Mouse (Mus musculus): ENCODE data around the gene Zfp575.

Zfp575 gene

DNA sequence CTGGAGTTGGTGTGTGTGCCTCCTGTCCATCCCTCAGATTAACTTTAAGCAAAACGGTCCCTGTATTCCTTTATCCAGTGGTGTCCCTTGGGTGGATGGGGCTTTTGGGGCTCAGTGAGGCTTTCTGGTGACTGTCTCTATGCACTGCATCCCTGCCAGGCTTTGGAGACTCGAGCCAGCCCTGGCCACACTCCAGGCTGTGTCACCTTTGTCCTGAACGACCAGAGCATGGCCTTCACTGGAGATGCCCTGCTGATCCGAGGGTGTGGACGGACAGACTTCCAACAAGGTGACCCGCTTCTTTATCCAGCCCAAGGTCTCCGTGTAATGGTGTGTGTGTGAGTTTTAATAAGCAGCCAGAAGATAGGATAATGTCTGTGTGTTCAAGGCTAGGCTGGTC is 18.6 kb upstream of the Zfp575 start:
- intact Hi-C loops (cut with DNase I), result loop anchor here (10.0 kb wide), 1 partner anchor 1019 kb away; the partner anchor contains the start of gene B3gnt8

DNA sequence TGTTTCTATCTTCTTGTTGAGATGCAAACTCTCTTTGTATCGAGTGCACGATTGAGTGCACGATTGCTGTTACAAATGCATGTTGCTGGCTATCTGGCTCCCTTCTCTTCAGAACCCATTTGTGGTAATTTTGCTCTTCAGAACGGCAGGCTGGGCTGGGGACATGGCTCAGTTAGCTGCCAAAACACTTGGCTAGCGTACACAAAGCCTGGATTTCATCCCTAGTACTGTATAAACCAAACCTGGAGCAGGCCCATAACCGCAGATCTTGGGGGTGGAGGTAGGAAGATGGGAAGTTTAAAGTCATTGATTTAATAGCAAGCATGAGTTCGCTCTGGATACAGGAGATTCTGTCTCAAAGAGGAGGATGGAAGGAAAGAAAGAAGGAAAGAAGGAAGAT is 18.1 kb upstream of the Zfp575 start:
- intact Hi-C loops (cut with DNase I), result loop anchor here (10.0 kb wide), 1 partner anchor 1019 kb away; the partner anchor contains the start of gene B3gnt8

DNA sequence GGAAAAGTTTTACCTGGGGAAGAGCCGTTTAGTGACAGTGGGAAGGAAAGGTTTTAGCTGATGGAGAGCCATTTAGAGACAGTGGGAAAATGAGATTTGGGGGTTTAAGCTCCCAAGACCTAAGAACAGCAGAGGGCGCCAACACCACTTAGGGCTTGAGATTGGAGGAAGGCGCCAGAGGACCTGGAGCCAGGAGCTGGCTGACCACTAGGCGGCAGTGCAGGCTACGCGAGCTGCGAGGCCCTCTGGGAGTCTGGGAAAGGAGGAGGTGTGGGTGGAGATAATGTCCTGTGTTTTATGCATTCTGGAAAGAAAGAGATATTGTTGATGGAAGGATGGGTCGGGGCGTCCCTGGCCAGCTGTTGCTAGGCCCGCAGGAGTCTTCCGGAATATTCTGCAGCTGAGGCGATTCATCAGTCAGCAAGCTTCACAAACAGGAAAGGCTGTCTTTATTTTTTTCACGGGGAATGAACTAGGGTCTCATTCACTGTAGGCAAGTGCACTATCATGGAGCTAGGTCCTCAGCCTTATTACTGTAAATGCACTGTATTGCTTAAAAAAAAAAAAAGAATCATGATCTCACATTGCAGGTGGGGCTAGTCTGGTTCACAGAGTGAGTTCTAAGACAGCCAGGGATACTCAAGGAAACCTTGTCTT is 13.6 kb upstream of the Zfp575 start:
- intact Hi-C loops (cut with DNase I), result loop anchor here (2.0 to 10.0 kb wide), 2 partner anchors 54 to 1024 kb away; partner anchors contain the start of gene B3gnt8

DNA sequence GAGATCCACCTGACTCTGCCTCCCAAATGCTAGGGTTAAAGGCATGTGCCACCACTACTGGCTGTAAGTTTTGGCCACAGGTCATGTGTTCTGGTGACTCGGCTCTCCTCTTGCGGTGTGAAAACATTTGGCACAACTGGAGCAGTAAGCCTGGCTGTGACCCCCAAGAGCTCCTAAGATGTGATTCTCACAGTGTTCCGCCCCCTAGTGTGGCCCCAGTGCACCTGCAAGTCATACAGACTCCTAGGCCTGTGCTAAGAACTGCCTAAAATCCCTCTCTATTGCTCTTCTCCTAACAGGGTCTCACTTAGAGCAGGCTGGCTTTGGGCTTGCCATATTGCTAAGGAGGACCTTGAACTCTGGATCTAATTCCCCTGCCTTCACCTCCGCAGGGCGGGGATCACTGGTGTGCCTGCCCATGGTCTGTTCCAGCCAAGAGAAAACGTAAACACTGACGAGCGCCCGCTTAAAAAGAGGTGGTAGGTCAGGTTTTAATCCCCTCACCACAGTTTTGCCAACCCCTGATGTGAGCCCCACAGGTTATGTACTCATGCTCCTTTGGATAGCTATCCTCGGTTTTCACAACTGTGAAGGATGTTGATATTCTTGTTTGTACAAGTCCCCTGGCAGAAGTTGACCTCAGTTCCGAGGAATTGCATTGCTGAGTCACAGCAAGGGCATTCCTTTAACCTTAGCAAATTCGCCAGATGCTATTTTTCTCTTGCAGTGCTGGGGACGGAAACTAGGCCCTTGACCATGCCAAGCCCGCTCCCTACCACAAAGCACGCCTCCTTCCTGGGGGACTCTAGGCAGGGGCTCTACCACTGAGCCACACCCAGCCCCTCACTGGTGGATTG is 12.0 kb upstream of the Zfp575 start:
- intact Hi-C loops (cut with DNase I), result loop anchor here (2.0 to 10.0 kb wide), 2 partner anchors 55 to 1025 kb away; partner anchors contain the start of gene B3gnt8

DNA sequence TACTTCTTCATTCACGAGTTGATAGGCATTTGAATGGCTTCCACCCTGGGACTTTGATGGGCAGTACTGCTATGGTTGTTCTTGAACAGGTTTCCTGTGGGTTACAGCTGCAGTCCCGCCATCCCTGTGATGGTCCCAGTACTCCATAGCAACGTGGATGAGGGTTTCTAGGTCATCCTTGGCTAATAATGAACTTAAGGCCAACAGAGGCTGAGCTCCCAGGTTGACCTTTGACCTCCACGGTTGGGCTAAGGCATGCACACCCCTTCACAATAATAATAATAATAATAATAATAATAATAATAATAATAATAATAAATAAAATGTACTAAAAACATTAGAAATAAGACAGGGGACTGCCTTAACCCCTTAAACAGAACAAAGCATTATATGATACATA is 10.7 kb upstream of the Zfp575 start:
- intact Hi-C loops (cut with DNase I), result no loop called here

DNA sequence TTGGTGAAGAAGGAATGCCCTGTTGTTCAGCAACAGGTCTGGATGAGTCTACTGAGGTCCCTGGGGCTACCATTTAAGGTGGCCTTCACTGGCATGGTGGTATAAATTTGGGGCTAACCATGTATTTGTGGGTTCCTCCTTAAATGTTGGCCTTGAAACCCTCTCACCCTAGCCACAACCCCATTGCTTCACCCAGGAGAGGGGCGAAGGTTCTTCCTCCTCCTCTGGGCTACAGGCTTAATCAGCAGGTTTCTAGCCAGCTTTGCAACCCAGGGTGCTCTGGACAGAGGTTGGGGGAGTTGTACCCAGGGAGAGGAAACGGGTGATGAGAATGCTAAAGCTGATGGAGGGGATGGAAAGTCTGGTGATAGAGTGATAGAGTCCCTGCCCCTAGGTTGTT is 8.0 kb upstream of the Zfp575 start:
- intact Hi-C loops (cut with DNase I), result no loop called here

DNA sequence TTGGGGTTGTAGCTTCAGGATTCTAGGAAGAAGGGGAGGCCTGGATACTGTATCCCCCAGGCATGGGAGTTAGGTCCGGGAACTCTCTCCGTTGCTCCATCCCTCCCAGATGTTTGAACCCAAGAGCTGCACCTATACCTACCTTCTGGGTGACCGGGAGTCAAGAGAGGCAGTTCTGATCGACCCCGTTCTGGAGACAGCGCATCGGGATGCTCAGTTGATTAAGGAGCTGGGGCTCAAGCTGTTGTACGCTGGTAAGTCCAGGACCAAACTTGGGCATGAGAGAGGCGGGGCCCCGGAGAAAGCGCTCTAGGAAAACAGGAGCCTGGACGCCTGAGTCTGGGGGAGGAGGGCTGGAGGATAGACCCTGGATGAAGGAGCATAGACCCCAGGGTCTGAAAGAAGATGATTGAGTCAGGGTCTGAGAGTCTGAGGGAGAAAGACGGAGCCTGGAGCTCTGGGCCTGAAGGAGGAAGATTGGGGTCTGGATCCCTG is 6.9 kb upstream of the Zfp575 start:
- intact Hi-C loops (cut with DNase I), result no loop called here

DNA sequence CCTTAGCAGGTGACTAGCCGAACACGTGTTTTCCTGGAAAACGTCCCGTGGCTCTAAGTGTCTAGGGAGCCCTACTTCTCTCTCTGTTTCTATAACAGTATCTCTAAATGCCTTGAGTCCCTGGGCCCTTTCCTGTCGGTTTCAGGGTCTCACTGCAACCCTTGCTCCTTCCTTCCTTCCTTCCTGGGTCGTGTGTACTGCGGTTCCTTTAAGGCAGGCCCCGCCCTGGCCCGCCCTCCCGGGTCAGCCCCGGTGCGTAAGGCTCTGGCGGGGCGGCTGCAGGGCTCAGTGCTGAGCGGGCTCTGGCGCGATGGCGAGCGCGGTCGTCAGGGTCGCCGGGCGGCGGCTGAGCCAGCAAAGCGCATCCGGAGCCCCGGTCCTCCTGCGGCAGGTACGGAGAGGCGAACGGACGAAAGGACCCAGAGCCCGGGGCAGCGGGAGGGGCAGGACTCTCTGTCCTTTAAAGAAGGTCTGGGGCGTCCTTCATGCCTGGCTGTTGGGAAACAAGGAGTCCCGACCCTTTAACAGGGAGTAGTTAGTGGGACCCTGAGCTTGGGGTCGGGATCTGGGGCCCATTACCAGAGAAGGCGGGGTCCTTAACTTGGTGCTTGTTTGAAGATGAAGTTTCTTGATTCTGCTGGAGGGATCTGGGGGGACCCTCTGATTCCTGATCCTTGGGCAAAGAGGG is 6.3 kb upstream of the Zfp575 start:
- intact Hi-C loops (cut with DNase I), result loop anchor here (2.0 kb wide), 1 partner anchor 23 kb away; no protein-coding TSS in a partner anchor

DNA sequence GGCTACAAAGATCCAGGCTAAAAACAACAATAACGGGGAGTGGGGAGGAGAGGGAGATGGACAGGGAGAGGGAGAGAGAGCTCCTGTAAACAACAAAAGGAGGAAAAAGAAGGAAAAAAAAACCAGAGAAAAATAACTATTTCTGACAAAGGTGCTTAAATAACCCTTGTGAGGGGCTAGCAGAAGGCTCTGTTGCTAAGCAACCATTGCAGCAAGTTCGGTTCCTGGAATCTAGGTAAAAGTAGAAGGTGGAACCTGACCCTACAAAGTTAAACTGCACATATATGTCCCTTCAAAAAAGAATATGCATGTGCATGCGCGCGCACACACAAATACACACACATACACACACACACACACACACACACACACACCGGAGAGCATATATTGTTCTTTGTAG is 5.3 kb upstream of the Zfp575 start:
- intact Hi-C loops (cut with DNase I), result loop anchor here (2.0 kb wide), 1 partner anchor 22 kb away; no protein-coding TSS in a partner anchor

DNA sequence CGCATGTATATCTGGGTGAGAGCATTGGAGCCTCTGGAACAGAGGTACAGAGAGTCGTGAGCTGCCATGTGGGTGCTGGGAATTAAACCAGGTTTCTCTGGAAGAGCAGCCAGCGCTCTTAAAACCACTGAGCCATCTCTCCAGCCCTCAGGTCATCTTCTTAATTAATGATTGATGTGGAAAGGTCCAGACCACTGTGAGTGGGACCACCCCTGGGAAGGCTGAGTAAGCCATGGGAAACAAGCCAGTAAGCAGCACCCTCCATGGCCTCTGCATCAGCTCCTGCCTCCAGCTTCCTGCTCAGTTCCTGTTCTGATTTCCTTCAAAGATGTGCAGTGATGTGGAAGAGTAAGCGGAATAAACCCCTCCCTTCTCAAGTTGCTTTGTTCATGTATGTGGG is 4.7 kb upstream of the Zfp575 start:
- intact Hi-C loops (cut with DNase I), result loop anchor here (2.0 kb wide), 1 partner anchor 21 kb away; no protein-coding TSS in a partner anchor

DNA sequence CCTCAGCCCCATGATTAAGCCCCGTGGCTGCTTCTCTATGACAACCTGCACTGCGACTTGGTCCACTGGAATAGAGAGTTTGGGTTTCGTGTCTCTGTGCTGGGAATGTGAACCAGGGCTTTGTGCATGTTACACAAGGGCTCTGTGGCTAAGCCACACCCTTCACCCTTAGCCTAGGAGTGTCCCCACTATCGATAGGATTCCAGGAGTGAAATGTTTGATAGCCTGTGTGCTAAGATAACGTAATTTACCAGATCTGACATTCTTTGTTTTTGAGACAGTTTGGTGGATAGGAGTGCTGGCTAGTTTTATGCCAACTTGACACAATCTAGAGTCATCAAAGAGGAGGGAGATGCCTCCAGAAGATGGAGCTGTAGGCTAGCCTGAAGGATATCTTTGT is 4.3 kb upstream of the Zfp575 start:
- intact Hi-C loops (cut with DNase I), result loop anchor here (2.0 kb wide), 1 partner anchor 21 kb away; no protein-coding TSS in a partner anchor

DNA sequence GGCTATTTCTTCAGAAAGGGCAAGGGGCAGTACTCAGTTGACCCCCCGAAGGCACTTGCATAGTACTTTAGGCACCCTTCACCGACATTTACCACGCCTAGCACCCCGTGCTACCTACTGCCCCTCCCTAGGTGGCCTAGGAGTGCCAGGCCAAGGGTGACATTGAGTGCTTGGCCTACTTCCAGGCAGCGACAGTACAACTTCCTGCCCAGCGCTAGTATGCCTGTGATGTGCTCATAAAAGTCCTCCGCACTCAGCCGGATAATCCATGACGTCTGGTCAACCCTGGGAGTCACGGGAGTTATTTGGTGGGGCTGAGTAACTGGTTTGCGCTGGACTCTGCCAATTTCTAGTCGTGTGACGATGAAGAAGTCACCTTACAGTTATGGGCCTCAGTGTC is 895 bp upstream of the Zfp575 start:
- intact Hi-C loops (cut with DNase I), result no loop called here

DNA sequence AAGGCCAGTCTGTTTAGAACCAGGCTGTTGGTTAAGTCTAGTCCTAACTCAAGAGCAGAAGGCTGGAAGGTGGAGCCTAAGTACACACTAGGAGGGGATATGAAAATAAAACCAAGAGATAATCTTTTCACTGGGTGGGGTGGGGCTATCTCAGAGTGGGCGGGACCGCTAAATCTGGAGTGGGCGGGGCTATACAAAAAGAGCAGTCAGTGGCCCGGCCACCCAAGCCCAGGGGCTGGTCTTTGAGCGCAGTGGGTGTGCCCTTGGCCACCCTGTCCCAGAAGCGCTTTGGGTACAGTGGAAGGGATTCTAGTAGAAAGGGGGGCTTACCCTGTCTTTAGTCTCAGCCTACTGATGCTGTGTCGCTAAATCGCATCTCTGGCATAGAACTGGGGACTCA is 613 bp downstream of the Zfp575 start:
- intact Hi-C loops (cut with DNase I), result no loop called here

DNA sequence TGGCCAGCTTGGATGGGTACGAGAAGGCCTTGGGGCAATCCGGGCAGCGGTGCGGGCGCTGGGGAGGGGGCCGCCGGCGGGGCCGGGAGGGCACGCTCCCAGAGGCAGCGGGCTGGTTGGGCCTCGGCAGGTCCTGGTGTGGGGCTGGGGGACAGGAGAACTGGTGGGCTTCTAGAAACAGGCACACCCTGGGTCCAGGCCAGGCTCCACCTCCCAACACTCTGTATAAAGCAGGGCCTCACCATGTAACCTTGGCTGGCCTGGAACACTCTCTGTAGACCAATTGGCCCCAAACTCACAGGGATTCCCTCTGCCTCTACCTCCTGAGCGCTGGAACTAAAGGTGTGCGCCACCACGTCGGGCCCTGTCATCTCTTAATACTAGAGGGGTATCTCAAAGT is 1.4 kb downstream of the Zfp575 start:
- intact Hi-C loops (cut with DNase I), result no loop called here

DNA sequence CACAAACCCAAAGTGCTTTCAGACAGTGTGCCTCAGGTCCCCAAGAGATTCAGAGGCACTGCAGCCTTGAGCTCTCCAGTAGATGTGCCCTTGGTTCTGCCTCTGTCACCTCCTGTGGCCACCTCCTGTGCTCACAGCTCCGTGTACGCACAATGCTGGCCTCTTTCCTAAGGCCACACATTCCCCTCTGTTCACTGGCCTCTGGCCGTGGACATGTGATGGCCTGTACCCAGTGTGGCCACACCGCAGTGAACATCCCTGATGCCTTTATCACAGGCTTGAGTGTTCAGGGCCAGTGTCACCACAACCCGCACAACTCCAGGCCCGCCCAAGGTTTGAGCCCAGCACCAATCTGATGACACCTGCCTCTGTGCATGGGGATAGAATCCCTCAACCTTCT is 2.6 kb downstream of the Zfp575 start:
- intact Hi-C loops (cut with DNase I), result no loop called here

DNA sequence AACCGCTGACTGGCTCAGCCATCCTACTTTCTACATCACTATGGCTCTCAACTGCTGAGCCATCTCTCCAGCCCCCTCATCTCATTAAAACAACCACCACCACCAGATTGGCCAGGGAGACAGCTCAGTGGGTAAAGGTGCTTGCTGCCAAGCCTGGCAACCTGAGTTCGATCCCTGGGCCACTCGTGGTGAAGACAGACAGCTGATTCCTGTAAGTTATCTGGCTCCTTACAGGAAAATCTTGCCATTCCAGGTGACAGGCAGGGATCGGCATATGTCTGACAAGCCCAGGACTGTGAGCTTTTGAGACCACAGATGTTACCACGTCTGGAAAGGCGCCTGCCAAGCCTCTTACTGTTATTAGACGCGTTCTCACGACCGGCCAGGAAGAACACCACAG is 9.6 kb downstream of the Zfp575 start:
- intact Hi-C loops (cut with DNase I), result no loop called here

DNA sequence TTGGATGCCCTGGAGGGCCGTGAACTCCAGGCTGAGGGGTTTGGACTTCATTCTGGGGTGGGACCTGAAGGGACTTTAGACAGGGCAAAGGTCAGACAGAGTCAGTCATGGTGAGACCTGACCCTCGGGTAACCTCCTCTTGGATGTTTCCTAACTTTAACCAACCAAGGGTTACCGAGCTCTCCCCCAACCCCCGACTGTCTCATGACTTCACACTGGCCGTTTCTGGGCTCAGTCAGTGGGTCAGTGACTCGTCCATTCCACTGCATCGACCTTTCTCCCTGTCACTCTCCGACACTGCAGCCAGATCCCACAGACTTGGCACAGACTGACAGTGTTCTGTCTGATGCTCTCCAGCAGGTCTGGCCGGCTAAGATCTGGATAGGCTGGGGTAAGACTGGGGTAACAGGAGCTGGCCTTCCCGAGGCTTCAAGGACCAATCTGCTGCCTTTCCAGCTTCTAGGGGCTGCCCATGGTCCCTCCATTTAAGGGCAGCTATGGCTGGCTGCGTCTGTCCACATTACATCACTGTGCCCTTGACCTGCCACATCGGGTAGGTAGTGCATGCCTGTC is 13.1 kb downstream of the Zfp575 start:
- intact Hi-C loops (cut with DNase I), result no loop called here

DNA sequence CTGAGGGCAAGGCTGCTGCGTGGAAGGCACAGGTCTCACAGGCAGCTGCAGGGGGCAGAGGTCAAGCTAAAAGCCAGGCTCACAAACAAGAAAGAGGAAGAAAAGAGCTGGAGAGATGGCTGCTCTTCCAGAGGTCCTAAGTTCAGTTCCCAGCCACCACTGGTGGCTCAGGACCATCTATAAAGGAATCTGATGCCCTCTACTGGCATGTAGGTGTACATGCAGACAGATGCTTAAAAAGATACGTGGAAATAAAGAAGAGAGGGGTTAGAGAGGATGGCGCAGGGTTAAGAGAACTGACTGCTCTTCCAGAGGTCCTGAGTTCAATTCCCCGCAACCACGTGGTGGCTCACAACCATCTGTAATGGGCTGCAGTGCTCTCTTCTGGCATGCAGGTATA is 15.0 kb downstream of the Zfp575 start:
- intact Hi-C loops (cut with DNase I), result no loop called here

DNA sequence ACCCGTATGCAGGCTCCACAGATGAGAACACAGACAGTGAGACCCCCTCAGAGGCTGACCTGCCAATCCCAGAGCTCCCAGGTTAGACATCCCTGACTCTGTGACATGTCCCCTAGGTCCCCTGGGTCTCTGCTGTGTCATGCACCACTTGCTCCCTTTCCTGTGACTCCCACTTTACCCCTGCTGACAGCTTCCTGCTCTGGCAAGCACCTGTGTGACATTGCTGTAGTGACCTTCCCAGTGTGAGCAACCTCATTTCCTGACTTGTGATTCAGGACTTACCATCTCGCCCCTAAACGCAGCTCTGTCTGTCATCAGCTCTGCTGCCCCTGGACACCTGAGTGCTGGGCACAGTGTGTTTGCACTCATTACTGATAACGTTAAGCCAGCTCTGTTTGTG is 16.4 kb downstream of the Zfp575 start:
- intact Hi-C loops (cut with DNase I), result loop anchor here (2.0 kb wide), 1 partner anchor 22 kb away; no protein-coding TSS in a partner anchor

DNA sequence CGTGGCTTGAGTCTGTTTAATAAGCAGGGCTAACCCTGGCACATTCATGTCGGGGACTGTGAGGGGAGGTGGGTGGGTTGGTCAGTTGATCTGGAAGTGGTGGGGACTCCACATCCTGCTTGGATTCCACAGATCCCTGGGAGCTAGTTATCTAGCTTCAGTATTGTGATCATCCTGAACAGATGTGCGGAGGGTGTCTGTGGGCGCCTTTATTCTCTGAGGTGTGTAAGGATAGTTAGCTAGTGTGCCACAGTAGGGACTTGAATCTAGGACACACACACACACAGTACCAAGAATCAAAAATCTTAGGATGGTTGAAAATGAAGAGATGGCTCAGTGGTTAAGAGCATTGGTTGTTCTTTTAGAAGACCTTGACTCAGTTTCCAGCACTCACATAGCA is 18.9 kb downstream of the Zfp575 start:
- intact Hi-C loops (cut with DNase I), result no loop called here

DNA sequence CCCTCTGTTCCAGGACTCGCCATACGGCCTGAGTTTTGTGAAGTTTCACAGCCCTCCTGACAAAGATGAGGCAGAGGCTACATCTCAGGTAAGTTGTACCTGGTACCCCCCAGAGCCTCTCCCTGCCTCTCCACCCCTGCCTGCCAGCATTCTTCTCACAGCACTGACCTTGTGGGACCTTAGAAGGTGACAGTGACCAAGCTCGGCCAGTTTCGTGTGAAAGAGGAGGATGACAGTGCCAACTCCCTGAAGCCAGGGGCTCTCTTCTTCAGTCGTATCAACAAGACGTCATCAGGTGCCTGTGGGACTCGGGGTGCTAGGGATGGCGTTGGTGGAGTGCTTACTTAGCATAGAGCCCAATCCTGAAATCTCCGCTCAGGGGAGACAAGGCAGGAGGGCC is 21.2 kb downstream of the Zfp575 start:
- intact Hi-C loops (cut with DNase I), result no loop called here

Measured in adrenal gland (tissue).